Mouse (Mus musculus): Measurements from ENCODE around the gene 2010111I01Rik. TPM values are rescaled to one million over a fixed set of nuclear protein-coding genes. Genes with fewer than 3 reads are reported as not detected.

The 2010111I01Rik gene
- polyA plus RNA-seq, 2 experiments = 10.7 to 13.6 TPM

DNA sequence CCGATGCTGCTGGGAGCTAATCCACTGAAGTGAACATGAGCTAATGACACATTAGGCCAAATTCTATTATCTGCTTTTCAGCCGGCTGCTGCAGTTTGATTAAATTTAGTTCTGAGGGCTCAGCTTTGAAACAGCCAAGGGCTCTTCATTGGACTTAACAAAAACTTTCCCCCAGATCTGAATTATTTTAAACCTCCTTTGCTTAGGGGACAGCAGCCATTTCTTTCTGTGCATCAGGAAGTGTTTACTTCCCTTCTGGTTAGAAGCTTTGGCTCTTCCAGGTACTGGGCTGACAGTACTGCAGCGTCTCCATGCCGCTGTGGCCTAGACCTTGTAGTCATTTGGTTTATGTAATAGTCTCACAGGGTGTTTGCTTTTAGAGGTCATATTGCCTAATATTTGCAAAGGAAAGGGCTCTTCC lies 149.2 kb downstream of the 2010111I01Rik start:
- peaks cover 7 to 22% of the 10 kb centered on the region in 2 experiments; a peak in 3 of 4 replicates for H3K4me1 ChIP-seq (replicated peaks; ENCODE audit: control insufficient read depth in 2 of 2, insufficient read depth in 2 of 2, low read length in 1 of 2)
- WGBS (ENCODE audit: insufficient replicate concordance) = 22% methylated on average over 4 of the region's 4 CpGs
- DNase-seq (ENCODE audit: low read depth in 3 of 3, low spot score in 3 of 3) (no peak), ATAC-seq (ENCODE audit: insufficient read depth) (no peak)
- H3K36me3 ChIP-seq (replicated peaks; ENCODE audit: control insufficient read depth, insufficient read depth, low read depth) = no peaks in the 10 kb centered on the region
- no peak overlapping the region for H3K9ac ChIP-seq (replicated peaks)
- H3K4me2 ChIP-seq (ENCODE audit: low read depth) = no peak overlapping the region
- no peak overlapping the region for H3K4me3 ChIP-seq (ENCODE audit: insufficient read depth in 1 of 2, low read depth in 2 of 2, low read length in 2 of 2)
- no peak overlapping the region for H3K27ac ChIP-seq
- no peaks in the 10 kb centered on the region for H3K9me3 ChIP-seq (ENCODE audit: control insufficient read depth, low read length)
- no peaks in the 10 kb centered on the region for H3K27me3 ChIP-seq (ENCODE audit: control insufficient read depth, insufficient read depth, low read length)
- no peak for TF ChIP-seq CTCF (IDR thresholded peaks at IDR 0.05; ENCODE audit: low read depth)
- no peak for TF ChIP-seq EP300 (IDR thresholded peaks at IDR 0.05; ENCODE audit: low read depth)

DNA sequence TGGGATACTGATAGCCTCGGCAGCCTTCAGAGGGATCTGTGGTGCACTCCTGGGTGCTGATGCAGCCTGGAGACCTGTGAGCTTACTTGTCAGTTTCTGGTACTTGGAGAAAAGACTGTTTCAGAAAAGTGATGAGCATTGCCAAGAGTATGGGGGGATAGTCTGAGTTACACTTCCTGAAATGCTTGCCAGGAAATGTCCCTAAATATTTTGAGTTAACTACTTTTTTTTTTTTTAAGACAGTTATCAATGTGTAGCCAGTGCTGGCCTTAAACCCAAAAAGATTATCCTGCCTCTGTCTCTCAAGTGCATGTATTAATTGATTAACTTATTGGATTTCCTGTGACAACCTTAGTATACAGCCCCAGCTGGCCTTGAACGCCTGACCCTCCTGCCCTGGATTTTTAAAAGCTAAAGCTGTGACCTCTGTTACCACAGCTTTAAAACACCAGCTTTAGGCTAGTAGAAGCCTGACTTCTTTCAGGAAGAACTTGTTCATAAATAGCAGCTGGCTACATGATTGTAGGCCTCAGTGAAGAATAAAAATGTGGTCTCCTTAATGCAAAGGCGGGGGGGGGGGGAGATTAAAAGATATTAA lies 150.6 kb downstream of the 2010111I01Rik start:
- no peaks in the 10 kb centered on the region for H3K9me3 ChIP-seq (ENCODE audit: control insufficient read depth, low read length)
- no peak overlapping the region for H3K4me3 ChIP-seq (ENCODE audit: insufficient read depth in 1 of 2, low read depth in 2 of 2, low read length in 2 of 2)
- ATAC-seq (ENCODE audit: insufficient read depth) (no peak), DNase-seq (ENCODE audit: low read depth in 3 of 3, low spot score in 3 of 3) (no peak)
- H3K4me2 ChIP-seq (ENCODE audit: low read depth) = no peak overlapping the region
- no peaks in the 10 kb centered on the region for H3K27me3 ChIP-seq (ENCODE audit: control insufficient read depth, insufficient read depth, low read length)
- H3K4me1 ChIP-seq (replicated peaks; ENCODE audit: control insufficient read depth in 2 of 2, insufficient read depth in 2 of 2, low read length in 1 of 2) = peaks cover 7 to 22% of the 10 kb centered on the region in 2 experiments; a peak in 3 of 4 replicates
- no peak overlapping the region for H3K27ac ChIP-seq
- TF ChIP-seq EP300 (IDR thresholded peaks at IDR 0.05; ENCODE audit: low read depth) (no peak), CTCF (IDR thresholded peaks at IDR 0.05; ENCODE audit: low read depth) (no peak)
- no peaks in the 10 kb centered on the region for H3K36me3 ChIP-seq (replicated peaks; ENCODE audit: control insufficient read depth, insufficient read depth, low read depth)
- 66% methylated on average over 3 of the region's 3 CpGs for WGBS (ENCODE audit: insufficient replicate concordance)
- no peak overlapping the region for H3K9ac ChIP-seq (replicated peaks)

DNA sequence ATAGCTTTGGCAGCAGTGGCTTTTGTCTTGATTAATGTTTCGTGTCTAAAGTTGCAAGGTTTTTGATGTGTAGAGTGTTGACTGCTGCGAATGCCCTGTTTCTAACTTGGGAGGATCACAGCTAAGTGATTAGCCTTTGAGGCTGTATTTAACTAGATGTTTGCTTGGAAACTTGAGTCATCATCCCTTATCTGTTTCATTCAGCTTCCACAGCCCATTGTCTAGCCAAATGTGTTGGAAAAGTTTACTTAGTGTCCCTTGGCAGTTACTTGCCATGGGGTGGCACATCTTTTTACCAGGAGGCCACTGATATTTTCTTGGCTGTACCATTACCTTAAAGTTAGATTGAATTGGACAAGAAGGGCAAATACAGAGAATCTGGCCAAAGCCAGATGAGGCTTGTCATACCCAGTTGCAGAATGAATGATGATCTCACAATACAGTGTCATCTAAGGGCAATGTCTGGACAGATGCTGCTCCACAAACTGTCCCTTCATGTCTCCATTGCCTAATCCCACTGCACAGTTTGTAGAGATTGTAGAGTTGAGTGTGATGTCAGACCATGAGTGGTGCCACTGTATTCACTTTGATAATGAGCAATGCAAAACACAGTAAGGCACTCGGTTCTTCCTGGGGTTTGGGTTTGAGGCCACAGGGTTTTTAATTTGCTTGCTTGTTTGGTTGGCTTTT lies 152.9 kb downstream of the 2010111I01Rik start:
- Histone ChIP-seq H3K4me1 (replicated peaks; ENCODE audit: control insufficient read depth in 2 of 2, insufficient read depth in 2 of 2, low read length in 1 of 2) (peaks cover 7 to 16% of the 10 kb centered on the region in 2 experiments; a peak in 3 of 4 replicates), H3K4me3 (ENCODE audit: insufficient read depth in 1 of 2, low read depth in 2 of 2, low read length in 2 of 2) (no peak overlapping the region), H3K27ac (no peak overlapping the region), H3K4me2 (ENCODE audit: low read depth) (no peak overlapping the region), H3K9me3 (ENCODE audit: control insufficient read depth, low read length) (no peaks in the 10 kb centered on the region), H3K27me3 (ENCODE audit: control insufficient read depth, insufficient read depth, low read length) (no peaks in the 10 kb centered on the region), H3K9ac (replicated peaks) (no peak overlapping the region), H3K36me3 (replicated peaks; ENCODE audit: control insufficient read depth, insufficient read depth, low read depth) (no peaks in the 10 kb centered on the region)
- WGBS (ENCODE audit: insufficient replicate concordance) = 52% methylated on average over 3 of the region's 3 CpGs
- TF ChIP-seq EP300 (IDR thresholded peaks at IDR 0.05; ENCODE audit: low read depth) (no peak), CTCF (IDR thresholded peaks at IDR 0.05; ENCODE audit: low read depth) (no peak)
- no peak for ATAC-seq (ENCODE audit: insufficient read depth)
- no peak for DNase-seq (ENCODE audit: low read depth in 3 of 3, low spot score in 3 of 3)

DNA sequence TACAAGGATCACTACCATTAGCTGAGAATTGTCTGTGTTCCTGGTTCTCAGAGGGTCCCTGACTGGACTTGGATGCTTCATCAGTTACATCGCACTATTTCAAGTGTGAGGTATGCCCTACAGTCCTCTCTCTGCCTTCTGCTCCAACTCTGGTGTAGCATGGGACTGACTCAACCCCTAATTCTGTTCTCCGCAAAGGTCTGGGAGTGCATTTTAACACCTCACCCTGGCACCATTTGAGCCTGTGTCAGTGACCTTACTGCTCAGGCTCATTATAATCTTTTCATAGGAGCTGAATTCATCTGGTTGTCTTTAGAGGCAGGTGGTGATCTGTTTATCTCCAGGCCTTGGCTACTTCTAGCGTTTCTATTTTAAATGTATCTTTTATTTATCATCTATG lies 154.0 kb downstream of the 2010111I01Rik start:
- ATAC-seq (ENCODE audit: insufficient read depth) (no peak), DNase-seq (ENCODE audit: low read depth in 3 of 3, low spot score in 3 of 3) (no peak)
- TF ChIP-seq CTCF (IDR thresholded peaks at IDR 0.05; ENCODE audit: low read depth) = no peak
- TF ChIP-seq EP300 (IDR thresholded peaks at IDR 0.05; ENCODE audit: low read depth) = no peak
- no peaks in the 10 kb centered on the region for H3K27me3 ChIP-seq (ENCODE audit: control insufficient read depth, insufficient read depth, low read length)
- no peak overlapping the region for H3K4me2 ChIP-seq (ENCODE audit: low read depth)
- no peaks in the 10 kb centered on the region for H3K9me3 ChIP-seq (ENCODE audit: control insufficient read depth, low read length)
- no peaks in the 10 kb centered on the region for H3K36me3 ChIP-seq (replicated peaks; ENCODE audit: control insufficient read depth, insufficient read depth, low read depth)
- H3K4me3 ChIP-seq (ENCODE audit: insufficient read depth in 1 of 2, low read depth in 2 of 2, low read length in 2 of 2) = no peak overlapping the region
- H3K4me1 ChIP-seq (replicated peaks; ENCODE audit: control insufficient read depth in 2 of 2, insufficient read depth in 2 of 2, low read length in 1 of 2) = peaks cover 6 to 10% of the 10 kb centered on the region in 2 experiments; a peak in 3 of 4 replicates
- WGBS (ENCODE audit: insufficient replicate concordance) = 74% methylated on average over 3 of the region's 3 CpGs
- no peak overlapping the region for H3K9ac ChIP-seq (replicated peaks)
- H3K27ac ChIP-seq = no peak overlapping the region

DNA sequence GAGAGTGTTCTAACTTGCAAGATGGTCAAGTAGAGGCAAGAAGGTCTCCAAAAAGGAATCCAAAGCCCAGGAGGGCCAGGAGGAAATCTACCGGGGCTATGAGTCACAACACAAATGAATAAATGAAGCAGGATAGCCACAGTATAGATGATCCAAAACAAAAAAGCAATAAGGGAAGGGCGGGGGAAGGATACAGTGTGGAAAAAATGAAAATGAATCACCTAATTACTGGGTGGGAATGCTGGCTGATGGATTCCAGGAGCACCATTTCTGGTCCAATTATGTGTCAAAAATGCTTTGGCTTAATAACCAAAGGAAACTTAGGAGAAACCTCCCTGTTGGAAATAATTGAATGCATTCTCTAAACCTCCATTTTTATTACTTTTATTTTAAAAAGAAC lies 155.6 kb downstream of the 2010111I01Rik start:
- H3K27me3 ChIP-seq (ENCODE audit: control insufficient read depth, insufficient read depth, low read length) = no peaks in the 10 kb centered on the region
- no peak overlapping the region for H3K27ac ChIP-seq
- TF ChIP-seq CTCF (IDR thresholded peaks at IDR 0.05; ENCODE audit: low read depth) (no peak), EP300 (IDR thresholded peaks at IDR 0.05; ENCODE audit: low read depth) (no peak)
- WGBS (ENCODE audit: insufficient replicate concordance) = 57% methylated on average over 2 of the region's 2 CpGs
- no peaks in the 10 kb centered on the region for H3K9me3 ChIP-seq (ENCODE audit: control insufficient read depth, low read length)
- no peak overlapping the region for H3K9ac ChIP-seq (replicated peaks)
- H3K4me2 ChIP-seq (ENCODE audit: low read depth) = no peak overlapping the region
- peaks cover 0 to 2% of the 10 kb centered on the region in 2 experiments; a peak in 1 of 4 replicates for H3K4me1 ChIP-seq (replicated peaks; ENCODE audit: control insufficient read depth in 2 of 2, insufficient read depth in 2 of 2, low read length in 1 of 2)
- H3K36me3 ChIP-seq (replicated peaks; ENCODE audit: control insufficient read depth, insufficient read depth, low read depth) = no peaks in the 10 kb centered on the region
- ATAC-seq (ENCODE audit: insufficient read depth) (no peak), DNase-seq (ENCODE audit: low read depth in 3 of 3, low spot score in 3 of 3) (no peak)
- H3K4me3 ChIP-seq (ENCODE audit: insufficient read depth in 1 of 2, low read depth in 2 of 2, low read length in 2 of 2) = no peak overlapping the region

All from liver, embryonic 14.5 days (tissue).